Mouse (Mus musculus) spleen, adult 18-20 months (tissue): Measurements from ENCODE around the gene Igbp1.
A peak's percentile ranks its signal among the peaks of the same experiment; 100 is the strongest.

Experiments
- DNase-seq, 2 experiments: peaks; one replicate each; pipeline ENCODE4 v3.0.0; 2022; ENCODE audit warnings: mixed read lengths in 2 of 2

The Igbp1 gene

GRCm38 (mm10) chrX:100494068-100494978 is at the start of gene Igbp1:
Igbp1 (plus strand) TSS chrX:100494291.
- DNase-seq, result peak; percentile 42 to 48

GRCm38 (mm10) chrX:100468047-100468446 is 26.0 kb upstream of the Igbp1 start:
- DNase-seq, result no peak

- DNase-seq, result no peak
These were observed 24.0 kb upstream of the Igbp1 start for GRCm38 (mm10) chrX:100470126-100470525.

GRCm38 (mm10) chrX:100471491-100471890 is 22.6 kb upstream of the Igbp1 start:
- no peak for DNase-seq

GRCm38 (mm10) chrX:100475569-100476223 is 18.4 kb upstream of the Igbp1 start:
- DNase-seq, result no peak

- peak; percentile 23 to 44 for DNase-seq
These were observed 13.8 kb upstream of the Igbp1 start for GRCm38 (mm10) chrX:100480317-100480716.

- no peak for DNase-seq
These were observed 507 bp upstream of the Igbp1 start for GRCm38 (mm10) chrX:100493500-100494067.

- no peak for DNase-seq
These were observed 10.2 kb downstream of the Igbp1 start for GRCm38 (mm10) chrX:100504175-100504851.

GRCm38 (mm10) chrX:100508164-100508563 is 14.1 kb downstream of the Igbp1 start:
- DNase-seq, result no peak

GRCm38 (mm10) chrX:100509921-100510320 is 15.8 kb downstream of the Igbp1 start:
- DNase-seq, result no peak

GRCm38 (mm10) chrX:100516683-100517082 is 22.6 kb downstream of the Igbp1 start:
- no peak for DNase-seq

GRCm38 (mm10) chrX:100517626-100518025 is 23.5 kb downstream of the Igbp1 start:
- no peak for DNase-seq

- DNase-seq, result no peak
These were observed 24.4 kb downstream of the Igbp1 start for GRCm38 (mm10) chrX:100518532-100518931.

GRCm38 (mm10) chrX:100524471-100524870 is 30.4 kb downstream of the Igbp1 start, which contains the start of gene Dgat2l6:
Dgat2l6 (plus strand) TSS chrX:100524838.
- DNase-seq, result no peak

- no peak for DNase-seq
These were observed 61.9 kb downstream of the Igbp1 start for GRCm38 (mm10) chrX:100556026-100556425.

GRCm38 (mm10) chrX:100565696-100566095 is 71.6 kb downstream of the Igbp1 start:
- no peak for DNase-seq
